Comparison of ENCODE assay signal across 7 mouse cellular contexts in the genomic region with DNA sequence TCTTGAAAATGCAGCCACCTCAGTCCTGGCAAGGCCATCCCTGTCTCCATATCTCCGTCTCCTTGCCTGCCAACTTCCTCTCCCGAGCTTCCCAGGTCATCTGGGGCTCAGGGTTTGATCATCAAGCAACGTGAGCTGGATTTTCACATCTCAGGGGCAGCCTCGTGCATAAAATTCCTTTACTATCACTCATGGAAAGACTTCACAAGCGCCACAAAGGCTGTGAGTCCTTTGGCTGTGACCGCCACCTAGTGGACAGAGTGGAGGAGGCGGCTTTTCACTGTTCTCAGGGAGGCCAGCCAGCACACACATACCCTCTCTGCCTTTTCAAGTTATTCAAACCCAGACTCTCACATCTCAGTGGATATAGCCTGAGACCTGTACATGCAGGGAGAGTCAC. TPM values are rescaled to one million over a fixed set of nuclear protein-coding genes. Genes with fewer than 3 reads are reported as not detected.
DNase-seq lines count a peak whose midpoint lies in the region; ATAC-seq and TF ChIP-seq lines count a peak whose summit lies in the region.

No protein-coding gene starts in this region.

- peak; percentile 72 to 87 for DNase-seq in cerebellum, postnatal 4 days (ENCODE audit: low spot score in 2 of 2)
- peak; percentile 70 to 74 for DNase-seq in gastrocnemius, adult 8-10 months (ENCODE audit: low spot score in 2 of 2)
- peak; percentile 92 for DNase-seq in hindbrain, postnatal 0 days (ENCODE audit: low spot score)
- peak; percentile 32 to 88 for DNase-seq in left cerebral cortex, adult 9 months (ENCODE audit: low spot score in 2 of 2)
- DNase-seq in midbrain, embryonic 11.5 days (ENCODE audit: low spot score, missing footprints), result peak; percentile 98
- DNase-seq in skeletal muscle tissue, adult 2 months (ENCODE audit: low read depth, low spot score), result peak; percentile 73

- peaks cover 30% of the 10 kb centered on the region for H3K36me3 ChIP-seq in hindbrain, postnatal 0 days (ENCODE audit: insufficient read depth, low read length)
- peaks cover 9% of the 10 kb centered on the region; the same call in 1 of the 2 replicates for H3K36me3 ChIP-seq in midbrain, embryonic 11.5 days (ENCODE audit: control insufficient read depth, insufficient read depth, low read length)

- no peak overlapping the region for H3K27ac ChIP-seq in hindbrain, postnatal 0 days
- no peak overlapping the region for H3K27ac ChIP-seq in midbrain, embryonic 11.5 days (ENCODE audit: low read depth, low read length)

- 10% methylated on average over 7 of the region's 7 CpGs for WGBS in hindbrain, postnatal 0 days
- 12% methylated on average over 7 of the region's 7 CpGs for WGBS in midbrain, embryonic 11.5 days

- no peaks in the 10 kb centered on the region for H3K27me3 ChIP-seq in hindbrain, postnatal 0 days (ENCODE audit: insufficient read depth, low read length)
- no peaks in the 10 kb centered on the region for H3K27me3 ChIP-seq in midbrain, embryonic 11.5 days (ENCODE audit: control insufficient read depth, insufficient read depth, low read length)

- H3K4me1 ChIP-seq in hindbrain, postnatal 0 days (ENCODE audit: insufficient read depth, low read length), result no peaks in the 10 kb centered on the region
- H3K4me1 ChIP-seq in midbrain, embryonic 11.5 days (ENCODE audit: control insufficient read depth, insufficient read depth, low read length), result no peaks in the 10 kb centered on the region

- no peaks in the 10 kb centered on the region for H3K9me3 ChIP-seq in hindbrain, postnatal 0 days (ENCODE audit: low read length)
- H3K9me3 ChIP-seq in midbrain, embryonic 11.5 days (ENCODE audit: control insufficient read depth, low read length), result no peaks in the 10 kb centered on the region

- H3K4me2 ChIP-seq in hindbrain, postnatal 0 days (ENCODE audit: low read depth, low read length), result no peak overlapping the region
- no peak overlapping the region for H3K4me2 ChIP-seq in midbrain, embryonic 11.5 days

- H3K9ac ChIP-seq in hindbrain, postnatal 0 days (replicated peaks; ENCODE audit: low read length), result no peak overlapping the region
- H3K9ac ChIP-seq in midbrain, embryonic 11.5 days (ENCODE audit: low read length), result no peak overlapping the region

- peak; percentile 95 for TF ChIP-seq CTCF in hindbrain, postnatal 0 days (IDR thresholded peaks at IDR 0.05; ENCODE audit: low read depth)

- ATAC-seq in activated CD4-positive, CD25-positive, alpha-beta regulatory T cell, adult 4 months, result peak; percentile 79
- ATAC-seq in hindbrain, postnatal 0 days, result peak; percentile 66; the same call in 1 of the 2 replicates
- ATAC-seq in midbrain, embryonic 11.5 days (ENCODE audit: low FRiP score), result peak; percentile 33; the same call in 1 of the 2 replicates

- no peak overlapping the region for H3K4me3 ChIP-seq in hindbrain, postnatal 0 days (ENCODE audit: low read length)
- H3K4me3 ChIP-seq in midbrain, embryonic 11.5 days (ENCODE audit: low read depth, low read length), result no peak overlapping the region

RNA-seq across cellular contexts. Expression of gene Ssh1, which starts 39.3 kb away (rescaled TPM):
- 10 to 100 TPM; 15.8 to 17.9 TPM for polyA plus RNA-seq in activated CD4-positive, CD25-positive, alpha-beta regulatory T cell, adult 4 months (2017; shearing (Covaris generic))
- 1 to 10 TPM; 6.3 to 9.8 (median 6.9) TPM for total RNA-seq in gastrocnemius, adult 8-10 months (2022)
- total RNA-seq in hindbrain, postnatal 0 days (2014; rRNA removed), result 12.4 and 14.5 TPM in 2 replicates
- 9.7 and 11.6 TPM in 2 replicates for polyA plus RNA-seq in hindbrain, postnatal 0 days (2015; fragmentation: Nextera tagmentation; extraction: Ambion mirVana)
- 18.8 and 20.8 TPM in 2 replicates for polyA plus RNA-seq in midbrain, embryonic 11.5 days (2014; fragmentation: Nextera tagmentation; extraction: Ambion mirVana)

RNA-seq across cellular contexts. Expression of gene Coro1c, which starts 45.9 kb away (rescaled TPM):
- 10 to 100 TPM; 59.2 to 70.7 TPM for polyA plus RNA-seq in activated CD4-positive, CD25-positive, alpha-beta regulatory T cell, adult 4 months (2017; shearing (Covaris generic))
- total RNA-seq in gastrocnemius, adult 8-10 months (2022), result 1 to 10 TPM; 7.0 to 9.8 (median 8.2) TPM
- total RNA-seq in hindbrain, postnatal 0 days (2014; rRNA removed), result 151 and 159 TPM in 2 replicates
- polyA plus RNA-seq in hindbrain, postnatal 0 days (2015; fragmentation: Nextera tagmentation; extraction: Ambion mirVana), result 140 and 149 TPM in 2 replicates
- 201 and 205 TPM in 2 replicates for polyA plus RNA-seq in midbrain, embryonic 11.5 days (2014; fragmentation: Nextera tagmentation; extraction: Ambion mirVana)

RNA-seq across cellular contexts. Expression of gene Dao, which starts 49.1 kb away (rescaled TPM):
- polyA plus RNA-seq in activated CD4-positive, CD25-positive, alpha-beta regulatory T cell, adult 4 months (2017; shearing (Covaris generic)), result under 1 TPM in 1 of 2 experiments, not detected in 1; 0.48 TPM
- not detected for total RNA-seq in gastrocnemius, adult 8-10 months (2022)
- 0.84 TPM in 1 of 2 replicates, not detected in the other for total RNA-seq in hindbrain, postnatal 0 days (2014; rRNA removed)
- polyA plus RNA-seq in hindbrain, postnatal 0 days (2015; fragmentation: Nextera tagmentation; extraction: Ambion mirVana), result 0.14 TPM in 1 of 2 replicates, not detected in the other
- not detected in 2 replicates for polyA plus RNA-seq in midbrain, embryonic 11.5 days (2014; fragmentation: Nextera tagmentation; extraction: Ambion mirVana)
